Mouse (Mus musculus) MEL (cell line): Measurements from ENCODE around the gene Slc16a6. TPM values are rescaled to one million over a fixed set of nuclear protein-coding genes. Genes with fewer than 3 reads are reported as not detected.

ENCODE experiments used
- DNase-seq: peaks from one replicate; pipeline ENCODE4 v3.0.0; 2011; ENCODE audit warnings: low read depth, low spot score
- H3K27ac ChIP-seq: 2 replicates; pipeline ENCODE4 v1.5.1; 2012; ENCODE audit warnings: low read depth, mild to moderate bottlenecking, control low read depth, low read length, moderate library complexity; ENCODE audit not compliant: control insufficient read depth
- H3K27me3 ChIP-seq, 2 experiments: fragments of 150-350 bp in 1 of 2; sonication (generic) in 1 of 2; 2 replicates each; pipeline ENCODE4 v1.6.1; 2012; ENCODE audit warnings: low read length in 2 of 2, mild to moderate bottlenecking in 2 of 2, improper control_type of control experiment in 1 of 2, moderate library complexity in 1 of 2; ENCODE audit not compliant: insufficient read depth in 2 of 2, control insufficient read depth in 1 of 2
- H3K36me3 ChIP-seq, 2 experiments: 2 replicates each; pipeline ENCODE4 v1.6.1; 2012 to 2014; ENCODE audit warnings: low read length in 2 of 2, improper control_type of control experiment in 1 of 2, inconsistent platforms in 1 of 2, mild to moderate bottlenecking in 1 of 2; ENCODE audit not compliant: insufficient read depth in 2 of 2, control insufficient read depth in 1 of 2
- H3K4me1 ChIP-seq, 2 experiments: fragments of 150-350 bp in 1 of 2; sonication (generic) in 1 of 2; 2 replicates each; pipeline ENCODE4 v1.6.1; 2012; ENCODE audit warnings: low read length in 2 of 2, improper control_type of control experiment in 1 of 2, mild to moderate bottlenecking in 1 of 2; ENCODE audit not compliant: insufficient read depth in 2 of 2, control insufficient read depth in 1 of 2
- H3K4me3 ChIP-seq, 2 experiments: fragments of 150-350 bp in 1 of 2; sonication (generic) in 1 of 2; 2 replicates each; pipeline ENCODE4 v1.5.1; 2012; ENCODE audit warnings: low read depth in 2 of 2, low read length in 2 of 2, mild to moderate bottlenecking in 2 of 2, moderate library complexity in 2 of 2, control low read depth in 1 of 2, improper control_type of control experiment in 1 of 2; ENCODE audit not compliant: control insufficient read depth in 1 of 2, insufficient read depth in 1 of 2
- H3K79me2 ChIP-seq: 2 replicates; pipeline ENCODE4 v1.6.1; 2012; ENCODE audit warnings: mild to moderate bottlenecking, low read length, moderate library complexity; ENCODE audit not compliant: control insufficient read depth, poor library complexity, insufficient read depth
- H3K9ac ChIP-seq: 2 replicates; pipeline ENCODE4 v1.6.1; 2012; ENCODE audit warnings: low read depth, mild to moderate bottlenecking, control low read depth, low read length, moderate library complexity; ENCODE audit not compliant: control insufficient read depth, poor library complexity, severe bottlenecking
- H3K9me3 ChIP-seq: fragments of 150-350 bp; sonication (generic); replicated peaks from 2 replicates; pipeline ENCODE4 v1.6.1; 2012; ENCODE audit warnings: mild to moderate bottlenecking, low read length, improper control_type of control experiment, moderate library complexity; ENCODE audit not compliant: insufficient read depth
- BHLHE40 ChIP-seq: IDR thresholded peaks from 2 replicates; pipeline ENCODE4 v1.6.1; 2012; ENCODE audit warnings: low read depth, mild to moderate bottlenecking, inconsistent platforms, low read length, improper control_type of control experiment, borderline replicate concordance
- CHD1 ChIP-seq: IDR thresholded peaks from 2 replicates; pipeline ENCODE4 v1.6.1; 2012; ENCODE audit warnings: low read depth, mild to moderate bottlenecking, inconsistent platforms, low read length, improper control_type of control experiment
- E2F4 ChIP-seq: IDR thresholded peaks from 2 replicates; pipeline ENCODE4 v1.6.1; 2011; ENCODE audit warnings: low read depth, low read length, improper control_type of control experiment, borderline replicate concordance
- ELF1 ChIP-seq: IDR thresholded peaks from 2 replicates; pipeline ENCODE4 v1.6.1; 2014; ENCODE audit warnings: low read depth, mild to moderate bottlenecking, inconsistent platforms, low read length, improper control_type of control experiment, moderate library complexity
- EP300 ChIP-seq, 2 experiments: IDR thresholded peaks; 2 replicates each; pipeline ENCODE4 v1.6.1; 2011; ENCODE audit warnings: improper control_type of control experiment in 2 of 2, low read length in 2 of 2, low read depth in 1 of 2, mild to moderate bottlenecking in 1 of 2
- ETS1 ChIP-seq: IDR thresholded peaks from 2 replicates; pipeline ENCODE4 v1.6.1; 2012; ENCODE audit warnings: low read depth, mild to moderate bottlenecking, inconsistent platforms, low read length, improper control_type of control experiment, moderate library complexity
- GATA1 ChIP-seq: IDR thresholded peaks from 2 replicates; pipeline ENCODE4 v1.6.1; 2011; ENCODE audit warnings: low read depth, low read length, improper control_type of control experiment
- HCFC1 ChIP-seq: IDR thresholded peaks from 2 replicates; pipeline ENCODE4 v1.6.1; 2012; ENCODE audit warnings: low read depth, mild to moderate bottlenecking, inconsistent platforms, low read length, improper control_type of control experiment, moderate library complexity
- JUND ChIP-seq: IDR thresholded peaks from 2 replicates; pipeline ENCODE4 v1.6.1; 2011; ENCODE audit warnings: low read depth, mild to moderate bottlenecking, improper control_type of control experiment, low read length
- KAT2A ChIP-seq: conservative IDR thresholded peaks from 2 replicates; pipeline ENCODE4 v1.6.1; 2012; ENCODE audit warnings: low read depth, low read length, improper control_type of control experiment, inconsistent platforms
- MAX ChIP-seq: IDR thresholded peaks from 2 replicates; pipeline ENCODE4 v1.6.1; 2011; ENCODE audit warnings: low read length, improper control_type of control experiment
- MAZ ChIP-seq: IDR thresholded peaks from 2 replicates; pipeline ENCODE4 v1.6.1; 2012; ENCODE audit warnings: low read depth, mild to moderate bottlenecking, inconsistent platforms, low read length, improper control_type of control experiment
- MEF2A ChIP-seq: IDR thresholded peaks from 2 replicates; pipeline ENCODE4 v1.6.1; 2014; ENCODE audit warnings: low read depth, mild to moderate bottlenecking, inconsistent platforms, low read length, improper control_type of control experiment; ENCODE audit not compliant: poor library complexity, insufficient replicate concordance, severe bottlenecking; ENCODE audit errors: extremely low read depth
- MXI1 ChIP-seq: IDR thresholded peaks from 2 replicates; pipeline ENCODE4 v1.6.1; 2011; ENCODE audit warnings: mild to moderate bottlenecking, low read depth, low read length, improper control_type of control experiment
- MYC ChIP-seq: IDR thresholded peaks from 2 replicates; pipeline ENCODE4 v1.6.1; 2011; ENCODE audit warnings: low read depth, mild to moderate bottlenecking, low read length, improper control_type of control experiment, moderate library complexity
- NELFE ChIP-seq: IDR thresholded peaks from 2 replicates; pipeline ENCODE4 v1.6.1; 2011; ENCODE audit warnings: low read depth, low read length, improper control_type of control experiment
- NRF1 ChIP-seq: IDR thresholded peaks from 2 replicates; pipeline ENCODE4 v1.6.1; 2014; ENCODE audit warnings: low read depth, mild to moderate bottlenecking, inconsistent platforms, low read length, improper control_type of control experiment, moderate library complexity; ENCODE audit not compliant: poor library complexity, insufficient read depth, severe bottlenecking
- POLR2A ChIP-seq, 2 experiments: IDR thresholded peaks; 2 replicates each; pipeline ENCODE4 v1.6.1; 2011 to 2012; ENCODE audit warnings: low read length in 2 of 2, mild to moderate bottlenecking in 2 of 2, control low read depth in 1 of 2, improper control_type of control experiment in 1 of 2, low read depth in 1 of 2, moderate library complexity in 1 of 2; ENCODE audit not compliant: control insufficient read depth in 1 of 2, insufficient read depth in 1 of 2, poor library complexity in 1 of 2
- POLR2AphosphoS2 ChIP-seq: IDR thresholded peaks from 2 replicates; pipeline ENCODE4 v1.6.1; 2011; ENCODE audit warnings: low read length, improper control_type of control experiment
- RAD21 ChIP-seq: IDR thresholded peaks from 2 replicates; pipeline ENCODE4 v1.6.1; 2011; ENCODE audit warnings: mild to moderate bottlenecking, low read depth, low read length, improper control_type of control experiment
- RCOR1 ChIP-seq: IDR thresholded peaks from 2 replicates; pipeline ENCODE4 v1.6.1; 2012; ENCODE audit warnings: low read depth, mild to moderate bottlenecking, inconsistent platforms, low read length, improper control_type of control experiment
- SIN3A ChIP-seq: IDR thresholded peaks from 2 replicates; pipeline ENCODE4 v1.6.1; 2012; ENCODE audit warnings: low read length, improper control_type of control experiment, inconsistent platforms
- TAL1 ChIP-seq: IDR thresholded peaks from 2 replicates; pipeline ENCODE4 v1.6.1; 2012; ENCODE audit warnings: mild to moderate bottlenecking, inconsistent platforms, low read length, moderate library complexity, mixed read lengths
- TCF12 ChIP-seq: IDR thresholded peaks from 2 replicates; pipeline ENCODE4 v1.6.1; 2014; ENCODE audit warnings: low read depth, mild to moderate bottlenecking, inconsistent platforms, low read length, improper control_type of control experiment, moderate library complexity
- USF2 ChIP-seq, 2 experiments: IDR thresholded peaks; 2 replicates each; pipeline ENCODE4 v1.6.1; 2011 to 2012; ENCODE audit warnings: improper control_type of control experiment in 2 of 2, low read length in 2 of 2, borderline replicate concordance in 1 of 2, inconsistent platforms in 1 of 2, low read depth in 1 of 2, mild to moderate bottlenecking in 1 of 2; ENCODE audit not compliant: insufficient read depth in 1 of 2
- ZC3H11A ChIP-seq: IDR thresholded peaks from 2 replicates; pipeline ENCODE4 v1.6.1; 2012; ENCODE audit warnings: low read depth, mild to moderate bottlenecking, inconsistent platforms, low read length, improper control_type of control experiment
- ZKSCAN1 ChIP-seq: IDR thresholded peaks from 2 replicates; pipeline ENCODE4 v1.6.1; 2012; ENCODE audit warnings: low read depth, mild to moderate bottlenecking, inconsistent platforms, low read length, improper control_type of control experiment, moderate library complexity
- ZMIZ1 ChIP-seq: IDR thresholded peaks from 2 replicates; pipeline ENCODE4 v1.6.1; 2012; ENCODE audit warnings: low read depth, mild to moderate bottlenecking, inconsistent platforms, low read length, improper control_type of control experiment, moderate library complexity
- ZNF384 ChIP-seq: IDR thresholded peaks from 2 replicates; pipeline ENCODE4 v1.6.1; 2012; ENCODE audit warnings: low read depth, mild to moderate bottlenecking, inconsistent platforms, low read length, improper control_type of control experiment
- polyA plus RNA-seq, 2 experiments: library from polyadenylated mRNA; stranded (reverse) in 1 of 2; unstranded in 1 of 2; fragments of >175 nt in 1 of 2; fragments of >200 nt in 1 of 2; gene quantifications; 2 replicates each; pipeline versions ENCODE4 v1.2.1 to v1.2.4; 2012; ENCODE audit warnings: low replicate concordance in 2 of 2, low read depth in 1 of 2; ENCODE audit not compliant: insufficient read length in 2 of 2, insufficient read depth in 1 of 2, missing spikeins in 1 of 2
- total RNA-seq: library from RNA; depleted of rRNA; stranded (reverse); fragments of 300-350 nt; gene quantifications from 2 replicates; pipeline ENCODE4 v1.2.3, GENCODE M21; 2012

The Slc16a6 gene
- total and polyA plus RNA-seq, 3 experiments: 34.0 to 41.6 TPM; not detected in 1

- H3K9me3 ChIP-seq: no peaks in the 10 kb centered on the region
- peaks cover 2% of the 10 kb centered on the region; the same call in 1 of the 2 replicates for H3K79me2 ChIP-seq
- TF ChIP-seq ZC3H11A (no peak), E2F4 (no peak), BHLHE40 (no peak), TAL1 (no peak), RCOR1 (no peak), NELFE (no peak), ZNF384 (no peak), JUND (no peak), KAT2A (no peak), MXI1 (no peak), GATA1 (no peak), MYC (no peak), SIN3A (no peak), ZMIZ1 (no peak), MAZ (no peak), CHD1 (no peak)
- TF ChIP-seq, all 39 proteins: peak for 0
- Histone ChIP-seq H3K27ac (no peak overlapping the region), H3K9ac (no peak overlapping the region; the same call in 1 of the 2 replicates), H3K4me1 (peaks cover 8 to 12% of the 10 kb centered on the region in 2 experiments; a peak in 3 of 4 replicates), H3K36me3 (peaks cover 0 to 5% of the 10 kb centered on the region in 2 experiments; a peak in 1 of 4 replicates), H3K27me3 (no peaks in the 10 kb centered on the region), H3K4me3 (no peak overlapping the region)
- DNase-seq: no peak
These were observed 52.2 kb downstream of the Slc16a6 start for GRCm38 (mm10) chr11:109421205-109421604.

- Histone ChIP-seq H3K27me3 (no peaks in the 10 kb centered on the region), H3K4me1 (peaks cover 8 to 12% of the 10 kb centered on the region in 2 experiments; a peak in 3 of 4 replicates), H3K36me3 (peaks cover 0 to 5% of the 10 kb centered on the region in 2 experiments; a peak in 1 of 4 replicates), H3K9me3 (no peaks in the 10 kb centered on the region), H3K79me2 (no peaks in the 10 kb centered on the region; the same call in 1 of the 2 replicates), H3K9ac (peak overlapping the region; percentile 75), H3K27ac (peak overlapping the region; percentile 55), H3K4me3 (peak overlapping the region; percentile 76 to 77)
- peak; percentile 84 for DNase-seq
- TF ChIP-seq POLR2AphosphoS2 (no peak), ZNF384 (no peak), ZC3H11A (no peak), HCFC1 (0 out of 2 replicates have a peak, but pooled peaks have one; percentile 11), MAZ (peak; percentile 14; the same call in 1 of the 2 replicates), ELF1 (no peak), MEF2A (no peak), ZKSCAN1 (0 out of 2 replicates have a peak, but pooled peaks have one; percentile 35), POLR2A (IDR thresholded peaks at IDR 0.05; ENCODE audit: control insufficient read depth in 1 of 2, insufficient read depth in 1 of 2, low read depth in 1 of 2, low read length in 2 of 2, poor library complexity in 1 of 2) (no peak), MYC (no peak), EP300 (IDR thresholded peaks at IDR 0.05; ENCODE audit: low read depth in 1 of 2, low read length in 2 of 2) (peak; percentile 24 to 44; a peak in 1 of 4 replicates), GATA1 (peak; percentile 87), E2F4 (peak; percentile 63; the same call in 1 of the 2 replicates), MAX (peak; percentile 35; the same call in 1 of the 2 replicates), ETS1 (peak; percentile 48; the same call in 1 of the 2 replicates), RCOR1 (no peak), SIN3A (no peak), USF2 (IDR thresholded peaks at IDR 0.05; ENCODE audit: borderline replicate concordance in 1 of 2, insufficient read depth in 1 of 2, low read depth in 1 of 2, low read length in 2 of 2) (no peak), ZMIZ1 (peak; percentile 28; the same call in 1 of the 2 replicates), JUND (no peak), RAD21 (no peak), TCF12 (peak; percentile 43), NRF1 (no peak)
These were observed 52.8 kb downstream of the Slc16a6 start for GRCm38 (mm10) chr11:109420567-109420962.
